Mouse (Mus musculus) B cell, adult (primary cell): ENCODE measurements around the gene Ppfia1. TPM values are rescaled to one million over a fixed set of nuclear protein-coding genes. Genes with fewer than 3 reads are reported as not detected.

ENCODE experiments used
- total RNA-seq: library from RNA; stranded (reverse); gene quantifications from 4 replicates; pipeline ENCODE4 v1.2.4, GENCODE M21; 2023; ENCODE audit not compliant: inconsistent age

The Ppfia1 gene
- total RNA-seq, result 86.4 to 94.2 TPM (median 90.5 TPM) in 4 replicates

DNA sequence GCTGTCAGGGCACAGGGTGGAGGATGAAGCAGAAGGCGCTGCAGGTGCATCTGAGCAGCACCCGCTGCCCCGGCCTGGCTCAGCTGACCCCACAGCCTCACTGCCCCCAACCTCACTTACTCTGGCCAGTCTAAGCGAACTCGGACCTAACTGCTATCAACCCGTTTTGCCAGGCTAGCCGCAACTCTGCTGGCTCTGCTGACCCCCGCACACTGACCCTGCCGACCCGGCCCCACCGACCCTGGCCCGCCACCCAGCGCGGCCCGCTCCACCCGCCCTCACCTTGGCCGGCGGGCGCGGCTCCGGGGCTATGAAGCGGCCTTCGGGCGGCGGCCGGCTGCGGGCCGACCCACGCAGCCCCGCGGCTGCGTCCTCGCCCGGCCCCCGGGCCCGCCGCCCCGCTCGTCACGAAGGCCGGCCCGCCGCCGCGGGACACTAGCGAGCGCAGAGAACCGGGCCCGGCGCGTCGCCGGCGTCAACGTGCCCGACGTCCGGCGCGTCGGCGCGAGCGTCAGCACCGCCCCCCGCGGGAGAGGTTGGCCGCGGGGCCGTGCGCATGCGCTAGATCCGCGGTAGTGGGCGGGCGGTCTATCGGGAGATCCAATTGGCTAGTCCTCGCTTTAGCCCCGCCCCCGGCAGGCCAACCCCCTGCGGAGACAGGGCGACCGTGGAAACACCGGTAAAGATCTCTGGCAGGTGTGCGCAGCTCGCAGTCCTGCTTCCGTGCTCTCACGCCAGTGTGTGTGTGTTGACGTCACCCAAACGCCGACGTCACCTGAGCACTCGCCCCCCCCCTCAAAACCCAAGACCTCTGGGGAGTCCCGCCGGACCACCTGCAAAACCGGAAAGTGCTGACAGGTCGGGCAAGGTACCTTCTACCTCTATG lies at the start of gene Ppfia1:
Gene Ppfia1, minus strand, starts transcription at position 493 of the 886 bp plus-strand sequence.

GRCm38 (mm10) chr7:144582284-144582980 lies 28.9 kb upstream of the Ppfia1 start, which contains the start of gene Fadd:
TSS of gene Fadd (minus strand) at chr7:144582463.

DNA sequence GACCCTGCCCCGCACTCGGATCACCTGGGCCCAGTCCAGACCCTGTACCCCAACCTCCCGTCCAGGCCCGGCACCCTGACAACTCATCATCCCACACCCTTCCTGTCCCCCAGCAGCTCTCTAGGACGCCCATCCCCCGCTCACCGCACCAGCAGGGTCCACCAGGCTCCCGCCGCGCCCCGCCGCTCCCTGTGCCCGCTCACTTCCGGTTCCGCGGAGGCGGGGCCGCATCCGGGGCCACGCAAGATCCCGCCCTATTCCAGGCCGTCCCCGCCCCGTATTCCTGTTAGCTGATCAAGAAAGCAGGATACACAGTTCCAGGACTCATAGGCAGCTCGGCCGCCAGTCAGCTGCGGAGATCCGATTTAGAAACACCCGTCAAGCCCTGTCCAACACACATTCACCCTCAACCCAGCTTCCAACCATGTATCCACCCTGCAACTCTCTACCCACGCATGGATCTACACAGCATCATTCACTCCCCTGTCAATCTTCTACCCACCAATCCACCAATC lies 82.9 kb downstream of the Ppfia1 start, which contains the start of gene Cttn:
Gene Cttn, minus strand, starts transcription at position 465 of the 515 bp plus-strand sequence.

Other genes with a start within 250 kb of the Ppfia1 start
- 0.26 to 1.4 TPM (median 0.81 TPM) in 4 replicates for gene Cttn, start 82.7 kb downstream of the Ppfia1 start, total RNA-seq
- 5.3 to 5.9 TPM (median 5.8 TPM) in 4 replicates for gene Fadd, start 28.7 kb upstream of the Ppfia1 start, total RNA-seq
- gene Ano1, start 198.2 kb upstream of the Ppfia1 start, total RNA-seq, result 0.32 TPM in 1 of 4 replicates, not detected in the others